Mouse (Mus musculus) forebrain, embryonic 13.5 days (tissue): ENCODE measurements around the gene Rusc2. TPM values are rescaled to one million over a fixed set of nuclear protein-coding genes. Genes with fewer than 3 reads are reported as not detected.

Experiments
- ATAC-seq: fragments of 200-750 bp; cut with Nextera tagmentation; 2 replicates; pipeline ENCODE4 v1.8.0; 2017
- H3K27ac ChIP-seq: fragments of 300-500 bp; sonication (generic); 2 replicates; pipeline ENCODE4 v1.5.1; 2015; ENCODE audit warnings: inconsistent platforms, mild to moderate bottlenecking, moderate library complexity
- H3K27me3 ChIP-seq: fragments of 300-500 bp; sonication (generic); 2 replicates; pipeline ENCODE4 v1.6.1; 2015; ENCODE audit warnings: mild to moderate bottlenecking, inconsistent platforms
- H3K36me3 ChIP-seq: fragments of 300-500 bp; sonication (generic); 2 replicates; pipeline ENCODE4 v1.6.1; 2015; ENCODE audit warnings: mild to moderate bottlenecking, inconsistent platforms; ENCODE audit not compliant: poor library complexity, severe bottlenecking
- H3K4me1 ChIP-seq: fragments of 300-500 bp; sonication (generic); 2 replicates; pipeline ENCODE4 v1.6.1; 2015; ENCODE audit warnings: inconsistent platforms
- H3K4me2 ChIP-seq: fragments of 300-500 bp; sonication (generic); 2 replicates; pipeline ENCODE4 v1.6.1; 2015; ENCODE audit warnings: inconsistent platforms, mild to moderate bottlenecking, moderate library complexity
- H3K4me3 ChIP-seq: fragments of 300-500 bp; sonication (generic); 2 replicates; pipeline ENCODE4 v1.5.1; 2015; ENCODE audit warnings: mild to moderate bottlenecking, inconsistent platforms
- H3K9ac ChIP-seq: fragments of 300-500 bp; sonication (generic); 2 replicates; pipeline ENCODE4 v1.6.1; 2015; ENCODE audit warnings: mild to moderate bottlenecking, inconsistent platforms
- H3K9me3 ChIP-seq: fragments of 300-500 bp; sonication (generic); replicated peaks from 2 replicates; pipeline ENCODE4 v1.6.1; 2016; ENCODE audit warnings: inconsistent platforms
- WGBS: fragments of 180-500 bp; shearing (Covaris S2); methylation state at CpG from one replicate; pipeline ENCODE4 v1.1.7; 2015; 5-methylcytosine and 5-hydroxymethylcytosine counted together
- polyA plus RNA-seq: library from polyadenylated mRNA; unstranded; fragments of >200 nt; fragmentation: Nextera tagmentation; extraction: Ambion mirVana; gene quantifications from 2 replicates; pipeline ENCODE4 v1.2.1, GENCODE M21; 2015

Rusc2 gene
- polyA plus RNA-seq, 1 experiment from 2014 or later: 38.9 TPM

DNA sequence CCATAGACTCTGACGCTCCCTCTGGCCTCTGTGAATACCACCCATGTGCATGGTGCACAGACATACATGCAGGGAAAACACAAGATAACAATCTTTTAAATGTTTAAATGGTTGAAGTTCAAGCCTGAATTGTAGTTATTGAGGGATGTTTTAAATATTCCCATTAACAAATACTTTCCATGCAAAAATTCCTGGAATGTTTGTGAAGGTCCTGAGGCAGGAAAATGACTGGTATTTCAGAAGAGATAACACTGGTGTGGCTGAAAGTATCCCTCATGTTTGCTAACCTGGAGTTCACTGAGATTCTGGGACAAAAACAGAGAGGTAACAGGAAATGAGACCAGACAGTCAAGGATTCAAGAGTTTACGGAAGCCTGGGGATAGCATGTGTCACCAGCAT lies 7.6 kb downstream of the Rusc2 start:
- Histone ChIP-seq H3K4me3 (no peak overlapping the region), H3K27ac (no peak overlapping the region), H3K36me3 (no peaks in the 10 kb centered on the region), H3K4me1 (no peaks in the 10 kb centered on the region), H3K4me2 (no peak overlapping the region), H3K9ac (no peak overlapping the region), H3K9me3 (no peaks in the 10 kb centered on the region), H3K27me3 (no peaks in the 10 kb centered on the region)
- 93% methylated on average over 2 of the region's 2 CpGs for WGBS
- ATAC-seq: no peak

GRCm38 (mm10) chr4:43389845-43390440 lies 8.2 kb downstream of the Rusc2 start:
- Histone ChIP-seq H3K9me3 (no peaks in the 10 kb centered on the region), H3K4me3 (no peak overlapping the region), H3K27me3 (no peaks in the 10 kb centered on the region), H3K9ac (no peak overlapping the region), H3K4me1 (no peaks in the 10 kb centered on the region), H3K36me3 (no peaks in the 10 kb centered on the region), H3K4me2 (no peak overlapping the region), H3K27ac (no peak overlapping the region)
- no peak for ATAC-seq
- WGBS: 67% methylated on average over 9 of the region's 9 CpGs

DNA sequence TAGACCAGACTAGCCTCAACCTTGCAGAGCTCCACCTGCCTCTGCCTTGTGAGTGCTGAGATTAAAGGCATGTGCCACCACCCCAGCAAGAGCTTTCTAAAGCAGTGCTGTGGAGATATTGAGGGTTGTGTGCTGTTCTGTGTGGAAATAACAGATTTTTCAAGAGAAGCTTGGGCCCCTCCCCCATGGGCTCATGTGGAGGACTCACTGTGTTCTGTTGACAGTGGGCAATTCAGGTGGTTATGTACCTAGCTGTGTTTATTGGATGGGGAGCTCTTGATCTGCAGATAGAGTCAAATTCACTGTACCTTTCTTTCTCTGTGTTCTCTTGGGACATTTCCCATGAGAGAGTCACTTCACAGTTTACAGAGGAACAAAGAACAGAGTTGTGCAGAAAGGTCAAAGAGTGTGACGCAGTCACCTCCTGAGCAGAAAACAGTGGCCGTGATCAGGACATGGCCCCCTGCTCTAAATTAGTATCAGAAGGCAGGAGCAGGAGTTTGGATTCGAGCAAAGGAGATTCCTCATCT lies 9.8 kb downstream of the Rusc2 start:
- no peaks in the 10 kb centered on the region for H3K36me3 ChIP-seq
- no peaks in the 10 kb centered on the region for H3K4me1 ChIP-seq
- no peak overlapping the region for H3K4me3 ChIP-seq
- ATAC-seq: no peak
- 88% methylated on average over 3 of the region's 3 CpGs for WGBS
- H3K9me3 ChIP-seq: no peaks in the 10 kb centered on the region
- H3K9ac ChIP-seq: no peak overlapping the region; the same call in 1 of the 2 replicates
- H3K27ac ChIP-seq: no peak overlapping the region
- H3K4me2 ChIP-seq: no peak overlapping the region
- H3K27me3 ChIP-seq: no peaks in the 10 kb centered on the region

- H3K9ac ChIP-seq: no peak overlapping the region
- H3K27me3 ChIP-seq: no peaks in the 10 kb centered on the region
- peaks cover 13% of the 10 kb centered on the region for H3K4me1 ChIP-seq
- H3K36me3 ChIP-seq: no peaks in the 10 kb centered on the region
- WGBS: 76% methylated on average over 15 of the region's 15 CpGs
- H3K27ac ChIP-seq: no peak overlapping the region
- no peak overlapping the region for H3K4me3 ChIP-seq
- no peak for ATAC-seq
- H3K9me3 ChIP-seq: no peaks in the 10 kb centered on the region
- no peak overlapping the region for H3K4me2 ChIP-seq
Measured at GRCm38 (mm10) chr4:43394345-43394891, 12.6 kb downstream of the Rusc2 start.

DNA sequence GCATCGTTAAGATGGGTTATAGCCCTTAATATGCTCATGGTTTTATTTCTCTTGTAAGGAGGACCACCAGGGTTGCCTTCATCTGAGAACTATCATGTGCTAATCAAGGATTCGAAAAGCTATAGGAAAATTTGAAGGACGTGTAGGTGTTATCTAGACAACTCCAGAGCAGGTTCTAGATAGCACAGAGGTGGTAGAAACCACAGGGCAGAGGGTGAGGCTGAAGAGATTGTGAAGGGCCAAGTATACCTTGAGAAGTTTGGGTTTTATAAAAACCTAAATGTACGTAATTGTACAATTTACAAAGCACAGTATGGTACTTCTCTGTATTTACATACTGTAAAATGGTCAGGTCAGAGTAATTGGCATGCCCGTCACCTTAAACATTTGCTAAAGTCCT lies 13.4 kb downstream of the Rusc2 start:
- no peak overlapping the region for H3K9ac ChIP-seq
- no peak for ATAC-seq
- H3K27me3 ChIP-seq: no peaks in the 10 kb centered on the region
- no peaks in the 10 kb centered on the region for H3K9me3 ChIP-seq
- no peak overlapping the region for H3K4me2 ChIP-seq
- H3K4me3 ChIP-seq: no peak overlapping the region
- H3K4me1 ChIP-seq: peaks cover 13% of the 10 kb centered on the region
- 87% methylated on average over 5 of the region's 5 CpGs for WGBS
- H3K36me3 ChIP-seq: no peaks in the 10 kb centered on the region
- H3K27ac ChIP-seq: no peak overlapping the region

- no peak overlapping the region for H3K9ac ChIP-seq
- peaks cover 14% of the 10 kb centered on the region for H3K4me1 ChIP-seq
- H3K4me3 ChIP-seq: no peak overlapping the region
- H3K9me3 ChIP-seq: no peaks in the 10 kb centered on the region
- ATAC-seq: no peak
- H3K27me3 ChIP-seq: no peaks in the 10 kb centered on the region
- WGBS: 77% methylated on average over 9 of the region's 9 CpGs
- no peaks in the 10 kb centered on the region for H3K36me3 ChIP-seq
- no peak overlapping the region for H3K27ac ChIP-seq
- H3K4me2 ChIP-seq: no peak overlapping the region
Measured at GRCm38 (mm10) chr4:43395836-43396235, 14.1 kb downstream of the Rusc2 start.

DNA sequence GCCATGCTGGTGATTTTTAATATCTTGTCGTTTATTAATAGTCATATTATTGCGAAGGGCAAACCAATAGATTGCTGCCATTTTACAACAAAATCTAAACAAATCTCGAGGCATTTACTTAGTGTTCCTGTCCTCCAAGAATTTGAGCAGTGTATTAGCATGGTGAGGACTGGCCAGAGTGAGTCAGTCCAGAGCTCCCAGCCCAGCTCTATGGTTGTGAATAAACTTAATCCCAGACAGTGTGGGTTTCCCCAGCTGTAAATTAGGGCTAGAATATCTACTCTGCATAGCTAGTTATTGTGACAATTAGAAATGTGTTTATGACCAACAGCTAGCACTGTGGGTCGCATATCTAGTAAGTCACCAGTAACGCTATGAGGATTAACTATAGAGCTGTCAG lies 14.6 kb downstream of the Rusc2 start:
- ATAC-seq: no peak
- Histone ChIP-seq H3K4me1 (peaks cover 19% of the 10 kb centered on the region), H3K4me2 (no peak overlapping the region), H3K4me3 (no peak overlapping the region), H3K27ac (no peak overlapping the region), H3K9ac (no peak overlapping the region), H3K36me3 (no peaks in the 10 kb centered on the region), H3K27me3 (no peaks in the 10 kb centered on the region), H3K9me3 (no peaks in the 10 kb centered on the region)
- 86% methylated on average over 5 of the region's 5 CpGs for WGBS

GRCm38 (mm10) chr4:43398014-43398413 lies 16.2 kb downstream of the Rusc2 start:
- H3K4me2 ChIP-seq: no peak overlapping the region
- WGBS: 55% methylated on average over 4 of the region's 4 CpGs
- H3K27ac ChIP-seq: no peak overlapping the region
- no peak for ATAC-seq
- H3K4me3 ChIP-seq: no peak overlapping the region
- H3K4me1 ChIP-seq: peaks cover 20% of the 10 kb centered on the region
- no peaks in the 10 kb centered on the region for H3K27me3 ChIP-seq
- H3K9ac ChIP-seq: no peak overlapping the region; the same call in 1 of the 2 replicates
- H3K9me3 ChIP-seq: no peaks in the 10 kb centered on the region
- no peaks in the 10 kb centered on the region for H3K36me3 ChIP-seq

DNA sequence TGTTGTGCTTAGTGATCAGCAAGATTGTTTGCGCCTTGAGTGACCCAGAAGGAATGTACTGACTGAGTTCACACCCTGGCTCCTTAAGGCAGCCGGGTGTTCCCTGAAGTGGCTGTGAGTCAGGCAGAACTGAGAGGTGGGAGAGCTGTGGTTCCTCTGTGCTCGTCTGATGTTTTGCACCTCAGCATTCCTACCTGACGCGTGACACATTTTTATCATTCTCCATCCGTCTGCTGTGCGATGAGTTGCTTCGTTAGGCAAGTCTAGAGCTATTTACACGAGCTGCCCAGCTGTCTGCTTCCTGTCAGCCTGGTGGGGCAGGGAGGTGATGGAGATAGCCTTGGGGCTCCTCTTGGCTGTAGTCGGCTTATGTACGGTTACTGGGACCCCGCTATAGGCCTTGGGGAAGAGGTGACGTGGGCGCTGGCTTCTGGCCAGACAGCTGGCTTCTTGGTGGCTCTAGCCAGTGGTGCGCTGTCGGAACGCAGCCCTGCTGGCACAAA lies 17.1 kb downstream of the Rusc2 start:
- no peaks in the 10 kb centered on the region for H3K36me3 ChIP-seq
- H3K4me1 ChIP-seq: peaks cover 20% of the 10 kb centered on the region
- no peaks in the 10 kb centered on the region for H3K9me3 ChIP-seq
- no peak overlapping the region for H3K4me2 ChIP-seq
- 0 out of 2 replicates have a peak, but pooled peaks have one; percentile 19 for ATAC-seq
- no peak overlapping the region for H3K27ac ChIP-seq
- 60% methylated on average over 17 of the region's 17 CpGs for WGBS
- no peaks in the 10 kb centered on the region for H3K27me3 ChIP-seq
- no peak overlapping the region for H3K4me3 ChIP-seq
- H3K9ac ChIP-seq: no peak overlapping the region

GRCm38 (mm10) chr4:43399391-43400131 lies 17.8 kb downstream of the Rusc2 start:
- no peak overlapping the region for H3K27ac ChIP-seq
- H3K4me2 ChIP-seq: no peak overlapping the region
- WGBS: 83% methylated on average over 31 of the region's 31 CpGs

GRCm38 (mm10) chr4:43400976-43401375 lies 19.2 kb downstream of the Rusc2 start:
- Histone ChIP-seq H3K4me1 (peaks cover 24% of the 10 kb centered on the region), H3K36me3 (no peaks in the 10 kb centered on the region), H3K4me3 (no peak overlapping the region), H3K27me3 (no peaks in the 10 kb centered on the region), H3K27ac (no peak overlapping the region), H3K9me3 (no peaks in the 10 kb centered on the region), H3K4me2 (no peak overlapping the region), H3K9ac (no peak overlapping the region)
- 18% methylated on average over 10 of the region's 10 CpGs for WGBS
- ATAC-seq: peak; percentile 39; the same call in 1 of the 2 replicates

More at GRCm38 (mm10) chr4:43399391-43400131, 17.8 kb downstream of the Rusc2 start:
- Histone ChIP-seq H3K4me1 (peaks cover 20% of the 10 kb centered on the region), H3K4me3 (no peak overlapping the region), H3K9me3 (no peaks in the 10 kb centered on the region), H3K36me3 (no peaks in the 10 kb centered on the region), H3K9ac (no peak overlapping the region), H3K27me3 (no peaks in the 10 kb centered on the region)
- no peak for ATAC-seq

DNA sequence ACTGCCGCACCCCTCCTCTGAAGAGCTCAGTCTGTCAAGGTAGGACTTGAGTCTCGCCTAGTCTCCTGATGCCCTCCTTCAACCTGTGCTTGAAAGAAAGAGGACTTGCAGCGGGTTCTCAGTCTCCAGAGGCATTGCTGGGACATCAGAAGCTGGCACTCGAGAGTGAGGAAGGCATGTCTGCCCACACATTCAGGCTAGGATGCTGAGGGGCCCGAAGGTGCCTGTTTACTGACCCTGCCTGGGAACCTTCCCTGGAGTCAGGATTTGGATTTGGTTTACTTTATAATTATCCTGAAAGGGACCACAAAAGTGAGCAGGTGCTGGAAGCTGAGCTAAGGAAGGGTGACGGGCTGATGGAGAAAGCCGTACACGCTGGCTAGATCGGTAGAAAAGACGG lies 19.7 kb downstream of the Rusc2 start:
- Histone ChIP-seq H3K9me3 (no peaks in the 10 kb centered on the region), H3K27me3 (no peaks in the 10 kb centered on the region), H3K9ac (no peak overlapping the region), H3K4me3 (no peak overlapping the region), H3K4me1 (peaks cover 27% of the 10 kb centered on the region), H3K36me3 (no peaks in the 10 kb centered on the region), H3K27ac (no peak overlapping the region), H3K4me2 (no peak overlapping the region)
- 84% methylated on average over 10 of the region's 10 CpGs for WGBS
- no peak for ATAC-seq
